Mouse (Mus musculus) lung, postnatal 0 days (tissue): ENCODE results near the gene Stox1.

Source experiments
- CTCF ChIP-seq: IDR thresholded peaks from 2 replicates; pipeline ENCODE4 v1.5.1; 2016; ENCODE audit warnings: antibody characterized with exemption, mild to moderate bottlenecking
- EP300 ChIP-seq: IDR thresholded peaks from 2 replicates; pipeline ENCODE4 v1.6.1; 2016; ENCODE audit warnings: antibody characterized with exemption, mild to moderate bottlenecking, control low read depth

- TF ChIP-seq CTCF (no peak), EP300 (no peak)
Measured at GRCm38 (mm10) chr10:62736965-62737688, 11.2 kb upstream of the Stox1 start.
